Mouse (Mus musculus) T-helper 2 cell (primary cell): ENCODE data around the gene Tlx3.

Experiments
- in situ Hi-C: fragments of 300-600 bp; cut with MboI, MseI; formaldehyde crosslinking; loops from one replicate; pipeline ENCODE4 v1.15.1; 2025; ENCODE audit warnings: high pct_unique_total_duplicates

Gene Tlx3

GRCm38 (mm10) chr11:33203383-33204328 is at the start of gene Tlx3:
Tlx3 (minus strand) TSS chr11:33203589.
- in situ Hi-C loops = no loop called here

DNA sequence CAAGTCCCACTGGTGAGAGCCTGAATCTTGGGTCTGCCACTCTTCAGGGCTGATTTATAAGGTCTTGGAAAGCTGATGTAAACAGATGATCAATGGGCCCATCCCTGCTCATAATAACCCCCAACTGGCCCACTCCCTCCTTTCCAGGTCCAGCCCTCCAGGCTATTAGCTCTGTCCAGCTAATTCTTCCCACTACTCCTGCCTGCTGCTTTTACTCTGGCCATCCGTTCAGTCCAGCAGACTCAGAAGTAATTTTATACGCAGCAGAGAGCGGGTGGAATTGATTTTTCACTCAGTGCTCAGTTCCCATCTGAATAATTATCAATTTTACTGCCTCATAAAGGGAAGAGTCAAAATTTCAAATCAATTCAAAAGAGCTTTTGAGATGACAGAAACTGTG is 36.9 kb upstream of the Tlx3 start:
- in situ Hi-C loops = no loop called here

GRCm38 (mm10) chr11:33234134-33234533 is 30.7 kb upstream of the Tlx3 start:
- in situ Hi-C loops = no loop called here

GRCm38 (mm10) chr11:33232056-33232455 is 28.7 kb upstream of the Tlx3 start:
- in situ Hi-C loops = no loop called here

- in situ Hi-C loops = no loop called here
Measured at GRCm38 (mm10) chr11:33228186-33228585, 24.8 kb upstream of the Tlx3 start.

DNA sequence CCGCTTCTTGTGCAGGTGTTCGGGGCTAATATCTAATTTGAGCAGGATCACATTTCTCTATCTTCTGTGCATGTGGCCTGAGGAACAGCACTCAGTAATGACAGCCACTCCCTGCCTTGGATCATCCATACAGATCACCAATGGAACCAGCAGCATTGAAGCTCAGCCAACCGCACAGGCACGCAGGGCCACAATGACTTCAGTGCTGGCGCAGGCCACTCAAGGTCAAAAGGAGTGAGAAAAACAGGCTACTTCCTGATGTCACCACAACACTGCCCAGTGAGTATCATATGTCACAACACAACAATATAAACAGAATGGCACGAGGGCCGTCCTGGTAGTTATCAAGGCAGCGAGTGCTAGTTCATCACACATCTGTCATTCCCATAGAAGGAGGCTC is 23.1 kb upstream of the Tlx3 start:
- in situ Hi-C loops = no loop called here

DNA sequence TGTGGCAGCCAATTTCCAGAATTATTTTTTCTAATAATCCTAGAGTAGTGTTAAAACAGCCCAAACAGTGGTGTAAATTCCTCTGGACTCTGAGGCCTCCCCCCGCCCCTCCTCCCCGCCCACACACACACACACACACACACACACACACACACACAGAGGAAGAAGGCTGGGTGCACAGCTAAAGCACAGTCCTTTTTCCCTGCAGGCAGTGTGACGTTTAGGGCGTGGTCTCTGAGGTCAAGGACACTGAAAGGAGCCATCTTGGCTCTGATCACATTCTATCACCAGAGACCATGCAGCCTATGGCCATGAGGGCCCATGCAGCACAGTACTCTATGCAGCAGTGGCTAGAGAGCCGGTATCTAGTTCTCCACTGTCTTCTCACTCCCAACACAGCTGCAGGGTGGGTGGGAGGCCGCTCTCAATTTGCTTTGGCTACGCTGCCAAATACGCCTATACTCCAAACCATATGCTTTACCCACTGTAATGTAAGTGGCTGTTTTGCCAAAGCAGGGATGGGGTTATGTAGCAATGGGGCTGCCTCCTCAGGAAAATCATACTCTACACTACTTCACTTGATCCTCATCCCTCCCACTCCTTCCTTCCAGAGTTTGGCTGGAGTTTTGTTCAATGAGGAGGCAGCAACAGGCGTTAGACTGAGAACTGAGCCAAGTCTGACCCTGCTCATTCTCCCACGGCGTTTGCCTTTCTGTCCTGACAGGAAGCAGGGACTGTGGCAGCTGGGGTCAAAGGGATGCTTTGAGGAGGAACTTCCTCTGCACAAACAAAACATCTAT is 18.4 kb upstream of the Tlx3 start:
- in situ Hi-C loops = no loop called here

GRCm38 (mm10) chr11:33220763-33221162 is 17.4 kb upstream of the Tlx3 start:
- in situ Hi-C loops = no loop called here

GRCm38 (mm10) chr11:33217384-33218079 is 14.1 kb upstream of the Tlx3 start:
- in situ Hi-C loops = loop anchor here (10.0 kb wide), 1 partner anchor 947 kb away; no protein-coding TSS in a partner anchor

- in situ Hi-C loops = no loop called here
Measured at GRCm38 (mm10) chr11:33207411-33207810, 4.0 kb upstream of the Tlx3 start.

DNA sequence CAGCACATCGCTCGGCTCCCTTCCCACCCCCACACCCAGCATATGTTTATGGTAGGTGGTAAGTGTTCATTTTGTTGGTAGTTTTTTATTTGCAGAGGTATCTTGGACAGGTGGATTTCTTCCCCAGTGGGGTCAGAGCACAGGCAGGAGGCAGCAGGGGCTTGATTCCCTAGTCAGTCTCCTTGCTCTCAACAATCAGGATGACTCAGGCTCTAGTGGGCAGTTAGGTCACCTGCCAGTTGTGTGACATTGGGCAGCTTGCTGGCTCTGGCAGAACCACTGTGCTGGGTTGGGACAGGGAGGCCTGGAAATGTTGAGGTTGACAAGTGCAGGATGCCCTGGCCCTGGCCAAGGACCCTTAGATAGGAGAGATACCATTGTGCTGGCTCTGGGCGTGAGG is 1.6 kb upstream of the Tlx3 start:
- in situ Hi-C loops = no loop called here

DNA sequence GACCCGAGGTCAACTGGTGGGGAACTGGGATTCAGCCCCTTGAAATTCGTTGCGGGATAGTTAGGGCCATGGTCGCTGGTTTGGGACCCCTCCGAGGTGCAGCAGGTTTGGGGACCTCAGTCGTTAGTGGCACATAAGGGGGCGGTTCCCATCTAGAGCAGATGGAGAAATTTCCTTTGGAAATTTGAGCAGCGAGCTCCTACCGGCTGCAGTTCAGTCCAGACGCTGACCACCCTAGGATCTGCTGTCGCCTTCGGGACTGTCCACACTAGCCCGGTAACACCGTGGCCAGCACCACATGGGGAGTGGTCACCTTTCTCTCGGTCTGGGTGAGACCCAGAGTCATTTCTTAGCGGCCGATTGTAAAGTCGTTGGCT is 928 bp upstream of the Tlx3 start:
- in situ Hi-C loops = no loop called here

DNA sequence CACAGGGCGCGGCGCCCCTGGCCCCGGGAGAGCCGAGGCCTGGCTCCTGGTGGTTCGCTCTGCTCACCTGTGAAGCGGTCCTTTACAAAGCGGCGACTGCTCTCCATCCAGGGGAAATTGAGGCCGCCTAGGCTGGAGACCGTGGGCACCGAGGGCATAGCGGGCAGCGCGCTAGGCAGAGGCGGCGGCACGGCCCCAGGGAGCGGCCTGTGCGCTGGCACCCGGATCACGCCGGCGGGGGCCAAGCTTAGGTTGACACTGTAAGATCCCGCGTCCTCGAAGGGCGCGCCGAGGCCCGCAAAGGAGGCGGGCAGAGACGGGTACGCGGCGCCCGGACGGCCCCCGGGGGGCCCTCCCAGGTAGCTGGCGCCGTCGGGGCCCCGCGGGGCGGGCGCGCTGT is 417 bp downstream of the Tlx3 start:
- in situ Hi-C loops = no loop called here

DNA sequence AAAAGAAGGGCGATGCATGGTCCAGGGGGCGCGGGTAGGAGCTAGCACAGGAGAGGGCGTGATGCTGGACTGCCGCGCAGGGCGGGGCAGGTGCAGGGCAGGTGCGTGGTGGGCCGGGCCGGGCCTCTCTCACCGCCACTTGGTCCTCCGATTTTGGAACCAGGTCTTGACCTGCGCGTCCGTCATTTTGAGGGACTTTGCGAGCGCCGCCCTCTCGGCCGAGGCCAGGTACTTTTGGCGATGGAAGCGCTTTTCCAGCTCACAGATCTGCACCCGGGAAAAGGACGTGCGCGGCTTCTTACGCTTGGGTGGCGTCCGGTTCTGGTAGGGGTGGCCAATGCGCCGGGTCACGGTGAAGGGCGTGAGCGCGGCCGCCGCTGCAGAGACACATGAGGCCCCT is 1.1 kb downstream of the Tlx3 start:
- in situ Hi-C loops = no loop called here

GRCm38 (mm10) chr11:33201626-33202010 is 1.8 kb downstream of the Tlx3 start:
- in situ Hi-C loops = no loop called here

DNA sequence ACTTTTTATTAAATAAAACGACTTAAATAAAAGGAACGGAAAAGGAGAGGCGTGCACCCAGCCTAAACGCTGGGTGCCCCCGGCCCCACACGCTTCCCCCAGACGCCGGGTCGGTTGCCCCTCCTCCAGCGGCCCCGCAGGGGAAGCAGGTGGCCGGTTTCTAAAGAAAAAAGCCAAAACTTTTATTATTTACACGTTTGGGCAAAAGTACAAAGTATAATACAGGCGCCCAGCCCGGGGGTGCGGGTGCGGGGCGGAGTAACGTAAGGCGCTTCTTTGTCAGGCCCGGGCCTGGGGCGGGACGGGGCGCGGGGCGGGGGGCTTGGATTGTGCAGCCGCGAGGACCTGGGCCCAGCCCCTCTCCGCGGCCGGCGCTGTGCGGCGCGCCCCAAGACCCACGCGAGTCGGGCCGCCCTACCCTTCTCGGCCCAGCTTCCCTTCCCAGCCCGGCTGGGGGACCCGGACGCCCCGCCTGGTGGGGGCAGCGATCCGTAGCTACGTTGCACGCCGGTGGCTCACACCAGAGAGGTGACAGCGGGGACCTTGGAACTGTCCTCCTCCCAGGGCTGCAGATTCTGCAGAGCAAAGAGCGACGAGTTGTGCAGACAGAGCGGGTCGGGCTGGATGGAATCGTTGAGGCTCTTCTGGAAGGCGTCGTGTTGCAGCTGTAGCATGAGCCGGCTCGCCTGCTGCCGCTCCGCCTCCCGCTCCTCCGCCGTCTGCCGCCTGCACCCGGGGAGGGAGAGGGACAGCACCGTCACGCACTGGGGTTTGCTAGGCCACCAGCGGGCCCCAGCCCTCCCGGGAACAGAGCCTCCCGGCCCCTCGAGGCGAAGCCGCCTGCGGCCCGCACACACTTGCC is 2.4 kb downstream of the Tlx3 start:
- in situ Hi-C loops = no loop called here

DNA sequence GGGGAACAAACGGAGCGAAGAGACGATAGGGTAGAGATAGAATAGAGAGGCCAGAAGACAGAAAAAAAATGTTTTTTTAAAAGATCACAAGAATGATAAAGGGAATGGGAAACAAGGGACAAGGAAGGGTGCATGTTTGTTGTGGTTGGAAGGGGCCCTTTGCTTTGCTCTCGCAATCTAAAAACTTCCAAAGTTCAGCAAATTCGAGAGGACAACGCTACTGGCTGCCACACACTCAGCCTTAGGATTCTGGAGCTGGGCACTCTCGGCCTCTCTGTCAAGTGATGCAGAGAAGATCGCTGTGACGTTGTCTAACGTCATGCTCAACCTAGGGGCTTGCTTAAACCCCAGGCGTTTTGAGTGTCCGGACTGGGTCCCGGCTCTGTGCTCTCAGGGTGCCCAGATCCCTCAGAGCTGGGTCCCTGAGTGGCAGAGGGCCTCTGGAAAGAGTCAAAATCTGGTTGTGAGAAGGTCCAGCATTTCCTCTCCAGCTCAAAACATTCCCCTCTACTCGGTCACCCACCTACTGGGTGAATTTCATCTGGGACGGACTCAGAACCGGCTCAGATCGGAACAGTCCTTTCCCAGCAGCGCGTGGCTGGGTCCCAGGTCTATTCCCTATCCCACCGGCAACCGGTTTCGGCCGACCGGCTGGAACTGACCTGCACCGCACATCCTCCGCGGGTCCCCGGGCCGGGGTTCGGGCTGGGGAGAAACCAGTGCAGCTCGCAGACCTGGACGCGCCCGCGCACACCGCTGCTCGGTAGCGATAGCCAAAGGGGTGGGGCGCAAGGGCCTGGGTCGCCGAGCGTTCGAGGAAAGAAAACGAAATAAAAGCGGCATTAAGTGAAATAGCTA is 3.3 kb downstream of the Tlx3 start:
- in situ Hi-C loops = no loop called here

DNA sequence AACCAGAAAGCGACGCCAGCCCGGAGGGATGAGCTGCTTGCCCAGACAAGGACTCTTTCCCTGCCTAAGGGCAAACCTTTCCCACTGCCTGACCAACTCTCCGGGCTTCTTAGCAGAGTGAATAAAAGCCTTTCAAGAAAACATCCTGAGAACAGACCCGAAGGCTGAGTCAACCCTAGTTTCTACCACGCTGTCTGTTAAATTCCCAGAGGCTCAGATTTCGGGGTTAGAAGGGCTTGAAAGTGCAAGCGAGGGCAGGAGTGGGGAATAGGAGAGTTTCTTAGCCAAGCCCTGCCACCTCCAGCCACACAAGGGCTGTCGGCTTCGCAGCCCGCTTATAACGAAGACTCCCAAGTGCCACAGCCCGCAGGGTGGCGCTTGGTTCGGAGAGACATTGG is 4.3 kb downstream of the Tlx3 start:
- in situ Hi-C loops = no loop called here

DNA sequence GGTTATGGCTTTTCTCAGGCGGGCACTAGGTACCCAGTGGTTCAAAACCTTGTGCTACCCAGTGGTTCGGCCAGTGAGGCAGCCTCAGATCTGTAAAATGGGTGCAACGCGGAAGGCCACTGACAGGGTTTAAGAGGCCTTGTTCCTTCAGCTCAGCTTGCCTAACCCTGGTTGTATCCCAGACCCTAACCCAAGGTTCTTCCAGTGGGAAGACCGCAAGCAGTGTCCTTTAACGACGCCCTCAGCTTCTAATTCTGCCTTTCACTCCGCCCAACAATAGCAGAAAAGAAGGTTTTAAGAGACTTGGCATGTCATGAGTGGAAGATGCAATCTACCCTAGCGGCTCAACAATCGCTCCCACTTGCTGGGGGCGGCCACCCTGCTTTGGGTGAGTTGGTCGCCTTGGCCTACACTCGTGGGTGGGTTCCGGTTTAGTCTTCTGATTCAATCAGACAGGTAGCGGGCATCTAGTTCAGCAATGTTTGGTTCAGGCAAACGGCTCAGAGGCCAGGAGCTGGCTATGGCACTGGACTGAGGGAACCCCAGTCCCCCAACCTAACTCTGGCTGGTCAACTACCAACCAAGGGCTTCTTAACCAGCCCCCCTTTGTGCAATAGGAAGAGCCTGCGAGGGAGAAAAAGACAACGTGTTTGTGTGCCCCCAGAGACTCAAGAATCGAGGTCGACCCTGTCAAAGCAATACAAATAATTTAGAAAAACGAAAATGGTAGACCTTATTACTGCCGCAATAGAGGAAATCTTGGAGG is 4.9 kb downstream of the Tlx3 start:
- in situ Hi-C loops = no loop called here
